In genomic region chr1:57795838-57796237, GRCm38 (mm10) we compare ENCODE assay signal across 27 mouse cellular contexts. TPM values are rescaled to one million over a fixed set of nuclear protein-coding genes. Genes with fewer than 3 reads are reported as not detected.
DNase-seq lines count a peak whose midpoint lies in the region; ATAC-seq and TF ChIP-seq lines count a peak whose summit lies in the region.
"Had no signal": no experiment of that assay in that cellular context is flagged by ENCODE, and none has a peak within 500 bp of the region (broad histone marks: within the 10 kb centered on the region; RNA-seq: fewer than 3 reads in every experiment).

No protein-coding gene starts in this region.

- H3K9me3 ChIP-seq in forebrain, embryonic 11.5 days (ENCODE audit: control insufficient read depth, low read length) = no peaks in the 10 kb centered on the region
- H3K9me3 ChIP-seq: heart, embryonic 10.5 days; heart, embryonic 15.5 days; limb, embryonic 12.5 days; midbrain, embryonic 15.5 days; neural tube, embryonic 12.5 days had no signal

- ATAC-seq in Patski = no peak
- ATAC-seq in forebrain, embryonic 11.5 days (replicated peaks; ENCODE audit: low FRiP score) = no peak
- ATAC-seq: forebrain, embryonic 14.5 days; midbrain, embryonic 15.5 days had no signal

- H3K27me3 ChIP-seq in heart, adult 2 months (ENCODE audit: control insufficient read depth, insufficient read depth, low read length) = no peaks in the 10 kb centered on the region
- H3K27me3 ChIP-seq in thymus, adult 2 months (ENCODE audit: control insufficient read depth, insufficient read depth, low read length) = no peaks in the 10 kb centered on the region
- no peaks in the 10 kb centered on the region for H3K27me3 ChIP-seq in Patski
- H3K27me3 ChIP-seq in forebrain, embryonic 11.5 days (ENCODE audit: control insufficient read depth, insufficient read depth, low read length) = no peaks in the 10 kb centered on the region
- H3K27me3 ChIP-seq: heart, embryonic 15.5 days; limb, embryonic 12.5 days; midbrain, embryonic 15.5 days; neural tube, embryonic 12.5 days had no signal

- CTCF ChIA-PET in Patski (lab: Charles Lee) = interaction anchor here (1.2 to 1.8 kb wide), 2 partner anchors 18 to 39 kb away, joined by 3 to 4 read pairs; no protein-coding TSS in a partner anchor

- in situ Hi-C loops in Patski (cut with MboI; ENCODE audit: low pct_unique_long_range_greater_than_20kb) = no loop called here

- TF ChIP-seq POLR2A in heart, adult 2 months (IDR thresholded peaks at IDR 0.05; ENCODE audit: insufficient read depth, low read depth, low read length) = no peak
- TF ChIP-seq POLR2A in thymus, adult 2 months (IDR thresholded peaks at IDR 0.05; ENCODE audit: control insufficient read depth, extremely low read depth, insufficient read depth, low read length, poor library complexity) = no peak

- no peak overlapping the region for H3K9ac ChIP-seq in heart, adult 2 months (ENCODE audit: low read depth, low read length)
- H3K9ac ChIP-seq in forebrain, embryonic 11.5 days (ENCODE audit: low read length) = no peak overlapping the region
- H3K9ac ChIP-seq: heart, embryonic 15.5 days; hindbrain, embryonic 14.5 days; limb, embryonic 12.5 days; midbrain, embryonic 15.5 days; neural tube, embryonic 12.5 days had no signal

- TF ChIP-seq EP300 in heart, adult 2 months (IDR thresholded peaks at IDR 0.05; ENCODE audit: insufficient read depth, low read depth, low read length) = no peak

- peak; percentile 19 for TF ChIP-seq CTCF in heart, adult 2 months (IDR thresholded peaks at IDR 0.05)
- peak; percentile 29 for TF ChIP-seq CTCF in layer of hippocampus, adult 2 months (conservative IDR thresholded peaks at IDR 0.05)
- TF ChIP-seq CTCF in thymus, adult 2 months (IDR thresholded peaks at IDR 0.05; ENCODE audit: borderline replicate concordance, control insufficient read depth, extremely low read depth, insufficient read depth, low read length, poor library complexity) = no peak
- TF ChIP-seq CTCF in Patski (IDR thresholded peaks at IDR 0.05) = peak; percentile 60

- H3K4me2 ChIP-seq in forebrain, embryonic 11.5 days (ENCODE audit: low read depth, low read length, severe bottlenecking) = no peak overlapping the region
- H3K4me2 ChIP-seq: heart, embryonic 15.5 days; hindbrain, embryonic 14.5 days; limb, embryonic 12.5 days; midbrain, embryonic 15.5 days; neural tube, embryonic 12.5 days had no signal

- 70% methylated on average over 1 of the region's 1 CpGs for WGBS in heart, adult 2 months
- 84% methylated on average over 1 of the region's 1 CpGs for WGBS in thymus, adult 2 months
- WGBS in forebrain, embryonic 11.5 days = 93% methylated on average over 1 of the region's 1 CpGs

- no peak for DNase-seq in heart, adult 2 months
- DNase-seq in heart, postnatal 36 days = no peak
- no peak for DNase-seq in layer of hippocampus, adult 2 months (ENCODE audit: low spot score in 2 of 2)
- DNase-seq in layer of hippocampus, postnatal 36 days = no peak
- DNase-seq in thymus, adult 2 months = peak; percentile 8
- DNase-seq in thymus, postnatal 10 days (ENCODE audit: low spot score in 2 of 2) = no peak
- DNase-seq in Patski (ENCODE audit: low read depth, low spot score) = no peak
- DNase-seq in forebrain, embryonic 11.5 days (ENCODE audit: low spot score) = no peak
- DNase-seq: cerebellum, adult 11 months; cerebellum, adult 9-10 months; cerebellum, postnatal 36 days; gastrocnemius, postnatal 14 days; kidney, adult 8-10 months; kidney, postnatal 10 days had no signal

- H3K79me2 ChIP-seq in heart, adult 2 months (replicated peaks; ENCODE audit: control insufficient read depth, insufficient read depth, low read length) = no peaks in the 10 kb centered on the region

- no peak overlapping the region for H3K27ac ChIP-seq in heart, adult 2 months
- H3K27ac ChIP-seq in layer of hippocampus, adult 2 months = no peak overlapping the region
- no peak overlapping the region for H3K27ac ChIP-seq in thymus, adult 2 months (ENCODE audit: control insufficient read depth, insufficient read depth, low read length)
- no peak overlapping the region for H3K27ac ChIP-seq in forebrain, embryonic 11.5 days (ENCODE audit: low read depth, low read length)
- H3K27ac ChIP-seq: heart, embryonic 10.5 days; heart, embryonic 15.5 days; hindbrain, embryonic 14.5 days; left cerebral cortex, adult 2 months; limb, embryonic 12.5 days; macrophage; midbrain, embryonic 15.5 days; neural tube, embryonic 12.5 days had no signal

- POLR2A ChIA-PET in Patski (lab: Charles Lee) = interaction anchor here (0.6 kb wide), 1 partner anchor 87 kb away, joined by 3 read pairs; no protein-coding TSS in a partner anchor

- H3K36me3 ChIP-seq in heart, adult 2 months (ENCODE audit: control insufficient read depth, insufficient read depth, low read length) = no peaks in the 10 kb centered on the region
- H3K36me3 ChIP-seq in thymus, adult 2 months (ENCODE audit: control insufficient read depth, insufficient read depth, low read length) = no peaks in the 10 kb centered on the region
- no peaks in the 10 kb centered on the region for H3K36me3 ChIP-seq in forebrain, embryonic 11.5 days (ENCODE audit: control insufficient read depth, insufficient read depth, low read length)
- H3K36me3 ChIP-seq: heart, embryonic 10.5 days; limb, embryonic 12.5 days; midbrain, embryonic 15.5 days; neural tube, embryonic 12.5 days had no signal

- no peaks in the 10 kb centered on the region; the same call in 1 of the 2 replicates for H3K4me1 ChIP-seq in heart, adult 2 months (ENCODE audit: control insufficient read depth, insufficient read depth, low read length)
- H3K4me1 ChIP-seq in thymus, adult 2 months (replicated peaks; ENCODE audit: control insufficient read depth, insufficient read depth, low read length) = no peaks in the 10 kb centered on the region
- no peaks in the 10 kb centered on the region for H3K4me1 ChIP-seq in forebrain, embryonic 11.5 days (replicated peaks; ENCODE audit: control insufficient read depth, insufficient read depth, low read length)
- H3K4me1 ChIP-seq: limb, embryonic 12.5 days; midbrain, embryonic 15.5 days; neural tube, embryonic 12.5 days had no signal

- no peak overlapping the region for H3K4me3 ChIP-seq in heart, adult 2 months
- H3K4me3 ChIP-seq in layer of hippocampus, adult 2 months = no peak overlapping the region
- H3K4me3 ChIP-seq in thymus, adult 2 months (ENCODE audit: control insufficient read depth, insufficient read depth, low read length) = no peak overlapping the region
- H3K4me3 ChIP-seq in forebrain, embryonic 11.5 days (ENCODE audit: low read depth, low read length) = no peak overlapping the region
- H3K4me3 ChIP-seq: heart, embryonic 10.5 days; heart, embryonic 15.5 days; left cerebral cortex, adult 2 months; limb, embryonic 12.5 days; midbrain, embryonic 15.5 days; myocyte; neural tube, embryonic 12.5 days had no signal

- intact Hi-C loops in heart, adult 2 months (cut with DNase I) = no loop called here
- intact Hi-C loops in heart, postnatal 36 days (cut with DNase I) = no loop called here

RNA-seq across cellular contexts. Expression of gene Spats2l, which starts 21.9 kb away (rescaled TPM):
- 1 to 10 TPM; 6.1 to 7.2 TPM for total RNA-seq in heart, adult 2 months (2021)
- 5.1 and 6.7 TPM in 2 replicates for polyA plus RNA-seq in heart, adult 2 months (2012; rRNA removed)
- 1 to 10 TPM; 6.1 to 9.5 TPM for total RNA-seq in heart, postnatal 36 days (2021)
- total RNA-seq in layer of hippocampus, adult 2 months (2021) = 10 to 100 TPM; 19.6 to 21.6 TPM
- 10 to 100 TPM; 24.0 to 25.6 TPM for total RNA-seq in layer of hippocampus, postnatal 36 days (2021)
- polyA plus RNA-seq in thymus, adult 2 months (2012; rRNA removed) = 6.1 and 6.8 TPM in 2 replicates
- 59.2 TPM for polyA plus RNA-seq in Patski (2021)
- 37.3 and 37.5 TPM in 2 replicates for polyA plus RNA-seq in forebrain, embryonic 11.5 days (2014; fragmentation: Nextera tagmentation; extraction: Ambion mirVana)
- total RNA-seq: granulocyte monocyte progenitor cell, adult 5-6 weeks; hematopoietic stem cell, adult 5-6 weeks; megakaryocyte-erythroid progenitor cell, adult 5-6 weeks had no signal
- polyA plus RNA-seq: macrophage had no signal
